10 mouse cellular contexts compared by ENCODE assay signal in genomic region chr13:108326351-108326750, GRCm38 (mm10).
"Had no signal": no experiment of that assay in that cellular context is flagged by ENCODE, and none has a peak within 500 bp of the region (broad histone marks: within the 10 kb centered on the region; RNA-seq: fewer than 3 reads in every experiment).

No protein-coding gene starts in this region.

- H3K4me1 ChIP-seq: intestine, embryonic 15.5 days; limb, embryonic 12.5 days; midbrain, embryonic 12.5 days had no signal

- H3K4me2 ChIP-seq: intestine, embryonic 15.5 days; limb, embryonic 12.5 days; liver, embryonic 13.5 days; midbrain, embryonic 12.5 days had no signal

- H3K9me3 ChIP-seq: intestine, embryonic 15.5 days; limb, embryonic 12.5 days; liver, embryonic 13.5 days; midbrain, embryonic 12.5 days had no signal

- H3K9ac ChIP-seq: intestine, embryonic 15.5 days; limb, embryonic 12.5 days; liver, embryonic 13.5 days; liver, postnatal 0 days; midbrain, embryonic 12.5 days had no signal

- H3K36me3 ChIP-seq: intestine, embryonic 15.5 days had no signal

- H3K27ac ChIP-seq: intestine, embryonic 15.5 days; limb, embryonic 12.5 days; liver, embryonic 13.5 days; midbrain, embryonic 12.5 days; stomach, postnatal 0 days had no signal

- DNase-seq: layer of hippocampus, postnatal 36 days; liver; liver, embryonic 13.5 days; liver, postnatal 0 days; right cerebral cortex, postnatal 25 days; thymus, postnatal 14 days had no signal

- H3K4me3 ChIP-seq: intestine, embryonic 15.5 days; limb, embryonic 12.5 days; liver, embryonic 13.5 days; midbrain, embryonic 12.5 days had no signal

- H3K27me3 ChIP-seq: intestine, embryonic 15.5 days; limb, embryonic 12.5 days; liver, embryonic 13.5 days; midbrain, embryonic 12.5 days had no signal

- ATAC-seq: intestine, embryonic 15.5 days; liver, postnatal 0 days had no signal
